Mouse (Mus musculus) stomach, embryonic 15.5 days (tissue): ENCODE data around the gene Kcnh7. TPM values are rescaled to one million over a fixed set of nuclear protein-coding genes. Genes with fewer than 3 reads are reported as not detected.

Source experiments
- ATAC-seq: fragments of 200-750 bp; cut with Nextera tagmentation; 2 replicates; pipeline ENCODE4 v1.8.0; 2017; ENCODE audit warnings: low read depth, moderate number of reproducible peaks, moderate TSS enrichment; ENCODE audit not compliant: insufficient read depth, low FRiP score
- H3K27ac ChIP-seq: fragments of 300-500 bp; sonication (generic); 2 replicates; pipeline ENCODE4 v1.5.1; 2015; ENCODE audit warnings: mild to moderate bottlenecking, inconsistent platforms
- H3K27me3 ChIP-seq: fragments of 300-500 bp; sonication (generic); replicated peaks from 2 replicates; pipeline ENCODE4 v1.6.1; 2015; ENCODE audit warnings: inconsistent platforms
- H3K36me3 ChIP-seq: fragments of 300-500 bp; sonication (generic); 2 replicates; pipeline ENCODE4 v1.6.1; 2015; ENCODE audit warnings: inconsistent platforms
- H3K4me1 ChIP-seq: fragments of 300-500 bp; sonication (generic); 2 replicates; pipeline ENCODE4 v1.6.1; 2015; ENCODE audit warnings: inconsistent platforms
- H3K4me2 ChIP-seq: fragments of 300-500 bp; sonication (generic); 2 replicates; pipeline ENCODE4 v1.6.1; 2015; ENCODE audit warnings: mild to moderate bottlenecking, inconsistent platforms
- H3K4me3 ChIP-seq: fragments of 300-500 bp; sonication (generic); replicated peaks from 2 replicates; pipeline ENCODE4 v1.5.1; 2015; ENCODE audit warnings: inconsistent platforms
- H3K9ac ChIP-seq: fragments of 300-500 bp; sonication (generic); 2 replicates; pipeline ENCODE4 v1.6.1; 2015; ENCODE audit warnings: inconsistent platforms
- H3K9me3 ChIP-seq: fragments of 300-500 bp; sonication (generic); 2 replicates; pipeline ENCODE4 v1.6.1; 2016; ENCODE audit warnings: inconsistent platforms
- WGBS: fragments of 180-500 bp; shearing (Covaris S2); methylation state at CpG from one replicate; pipeline ENCODE4 v1.1.7; 2015; 5-methylcytosine and 5-hydroxymethylcytosine counted together
- polyA plus RNA-seq: library from polyadenylated mRNA; unstranded; fragments of >200 nt; fragmentation: Nextera tagmentation; extraction: Ambion mirVana; gene quantifications from 2 replicates; pipeline ENCODE4 v1.2.1, GENCODE M21; 2015

The Kcnh7 gene
- 0.48 and 0.67 TPM in 2 replicates for polyA plus RNA-seq

GRCm38 (mm10) chr2:63183563-63184545 lies at the start of gene Kcnh7:
TSS of gene Kcnh7 (minus strand) at chr2:63184287.
- 1% methylated on average over 43 of the region's 49 CpGs for WGBS
- H3K4me3 ChIP-seq = peak within 1 kb of the TSS; percentile 40
- H3K9me3 ChIP-seq = no peaks in the 10 kb centered on the region
- no peaks in the 10 kb centered on the region for H3K36me3 ChIP-seq
- peak; percentile 27; the same call in 1 of the 2 replicates for ATAC-seq
- no peaks in the 10 kb centered on the region; the same call in 1 of the 2 replicates for H3K4me1 ChIP-seq
- H3K9ac ChIP-seq = no peak within 1 kb of the TSS
- 0 out of 2 replicates have a peak, but pooled peaks cover 6% of the 10 kb centered on the region for H3K27me3 ChIP-seq
- H3K27ac ChIP-seq = no peak within 1 kb of the TSS
- H3K4me2 ChIP-seq = peak within 1 kb of the TSS; percentile 74

- Histone ChIP-seq H3K27ac (no peak overlapping the region), H3K9me3 (no peaks in the 10 kb centered on the region), H3K4me2 (no peak overlapping the region), H3K36me3 (no peaks in the 10 kb centered on the region), H3K9ac (no peak overlapping the region), H3K4me1 (no peaks in the 10 kb centered on the region), H3K27me3 (no peaks in the 10 kb centered on the region), H3K4me3 (no peak overlapping the region)
- no peak for ATAC-seq
- 72% methylated on average over 3 of the region's 3 CpGs for WGBS
These were observed 23.3 kb upstream of the Kcnh7 start for GRCm38 (mm10) chr2:63207435-63207834.

- H3K27ac ChIP-seq = no peak overlapping the region
- H3K4me1 ChIP-seq = no peaks in the 10 kb centered on the region; the same call in 1 of the 2 replicates
- 0 out of 2 replicates have a peak, but pooled peaks cover 6% of the 10 kb centered on the region for H3K27me3 ChIP-seq
- no peak overlapping the region for H3K4me2 ChIP-seq
- no peak overlapping the region for H3K9ac ChIP-seq
- H3K36me3 ChIP-seq = no peaks in the 10 kb centered on the region
- no peak overlapping the region for H3K4me3 ChIP-seq
- H3K9me3 ChIP-seq = no peaks in the 10 kb centered on the region
- no peak for ATAC-seq
- WGBS = 1% methylated on average over 2 of the region's 2 CpGs
These were observed 1.9 kb upstream of the Kcnh7 start for GRCm38 (mm10) chr2:63186014-63186413.

- no peaks in the 10 kb centered on the region for H3K36me3 ChIP-seq
- WGBS = 2% methylated on average over 13 of the region's 15 CpGs
- 0 out of 2 replicates have a peak, but pooled peaks cover 6% of the 10 kb centered on the region for H3K27me3 ChIP-seq
- no peaks in the 10 kb centered on the region; the same call in 1 of the 2 replicates for H3K4me1 ChIP-seq
- peak overlapping the region; percentile 40 for H3K4me3 ChIP-seq
- H3K27ac ChIP-seq = no peak overlapping the region
- H3K9ac ChIP-seq = no peak overlapping the region
- no peak for ATAC-seq
- peak overlapping the region; percentile 74 for H3K4me2 ChIP-seq
- no peaks in the 10 kb centered on the region for H3K9me3 ChIP-seq
These were observed 704 bp upstream of the Kcnh7 start for GRCm38 (mm10) chr2:63184551-63185430.

GRCm38 (mm10) chr2:63153701-63154100 lies 30.4 kb downstream of the Kcnh7 start:
- Histone ChIP-seq H3K36me3 (no peaks in the 10 kb centered on the region), H3K9me3 (no peaks in the 10 kb centered on the region), H3K27ac (no peak overlapping the region), H3K4me2 (no peak overlapping the region), H3K27me3 (no peaks in the 10 kb centered on the region), H3K9ac (no peak overlapping the region), H3K4me1 (no peaks in the 10 kb centered on the region), H3K4me3 (no peak overlapping the region)
- ATAC-seq = no peak

GRCm38 (mm10) chr2:63127762-63128516 lies 56.1 kb downstream of the Kcnh7 start:
- no peak overlapping the region for H3K4me2 ChIP-seq
- H3K9me3 ChIP-seq = no peaks in the 10 kb centered on the region
- no peak overlapping the region for H3K4me3 ChIP-seq
- no peaks in the 10 kb centered on the region for H3K27me3 ChIP-seq
- H3K4me1 ChIP-seq = no peaks in the 10 kb centered on the region
- WGBS = 29% methylated on average over 2 of the region's 2 CpGs
- H3K36me3 ChIP-seq = no peaks in the 10 kb centered on the region
- H3K9ac ChIP-seq = no peak overlapping the region
- H3K27ac ChIP-seq = no peak overlapping the region
- no peak for ATAC-seq

GRCm38 (mm10) chr2:63120316-63120715 lies 63.8 kb downstream of the Kcnh7 start:
- WGBS = 69% methylated on average over 3 of the region's 3 CpGs
- no peak overlapping the region for H3K4me3 ChIP-seq

GRCm38 (mm10) chr2:63117209-63118193 lies 66.6 kb downstream of the Kcnh7 start:
- WGBS = 74% methylated on average over 4 of the region's 4 CpGs
- no peak for ATAC-seq

More at GRCm38 (mm10) chr2:63120316-63120715, 63.8 kb downstream of the Kcnh7 start:
- Histone ChIP-seq H3K9ac (no peak overlapping the region), H3K4me1 (no peaks in the 10 kb centered on the region), H3K4me2 (no peak overlapping the region), H3K27me3 (no peaks in the 10 kb centered on the region), H3K36me3 (no peaks in the 10 kb centered on the region), H3K9me3 (no peaks in the 10 kb centered on the region), H3K27ac (no peak overlapping the region)
- no peak for ATAC-seq

GRCm38 (mm10) chr2:63105971-63106370 lies 78.1 kb downstream of the Kcnh7 start:
- Histone ChIP-seq H3K4me2 (no peak overlapping the region), H3K4me3 (no peak overlapping the region), H3K27me3 (no peaks in the 10 kb centered on the region), H3K4me1 (no peaks in the 10 kb centered on the region), H3K27ac (no peak overlapping the region), H3K36me3 (no peaks in the 10 kb centered on the region), H3K9me3 (no peaks in the 10 kb centered on the region), H3K9ac (no peak overlapping the region)
- no peak for ATAC-seq
- WGBS = 64% methylated on average over 2 of the region's 2 CpGs

More at GRCm38 (mm10) chr2:63117209-63118193, 66.6 kb downstream of the Kcnh7 start:
- Histone ChIP-seq H3K4me1 (no peaks in the 10 kb centered on the region), H3K9ac (no peak overlapping the region), H3K36me3 (no peaks in the 10 kb centered on the region), H3K27ac (no peak overlapping the region), H3K27me3 (no peaks in the 10 kb centered on the region), H3K4me2 (no peak overlapping the region), H3K9me3 (no peaks in the 10 kb centered on the region), H3K4me3 (no peak overlapping the region)

GRCm38 (mm10) chr2:63099676-63100075 lies 84.4 kb downstream of the Kcnh7 start:
- Histone ChIP-seq H3K27me3 (no peaks in the 10 kb centered on the region), H3K27ac (no peak overlapping the region), H3K4me2 (no peak overlapping the region), H3K4me3 (no peak overlapping the region), H3K9me3 (no peaks in the 10 kb centered on the region), H3K36me3 (no peaks in the 10 kb centered on the region), H3K9ac (no peak overlapping the region), H3K4me1 (no peaks in the 10 kb centered on the region)
- no peak for ATAC-seq
